Mouse (Mus musculus) neutrophil, adult 5-6 weeks (primary cell): ENCODE data around the gene Tex12. TPM values are rescaled to one million over a fixed set of nuclear protein-coding genes. Genes with fewer than 3 reads are reported as not detected.

Experiments used
- ATAC-seq: fragments of 151-379, 151-347 bp; 2 replicates; pipeline ENCODE4 v1.8.0; 2017; ENCODE audit warnings: mild to moderate bottlenecking, moderate TSS enrichment; ENCODE audit not compliant: insufficient number of reproducible peaks, poor library complexity, low FRiP score, severe bottlenecking; ENCODE audit errors: extremely low read depth
- total RNA-seq: library from RNA; stranded (forward); fragments of 200-1000 nt; gene quantifications from 2 replicates; pipeline ENCODE4 v1.2.3, GENCODE M21; 2017

Gene Tex12
- total RNA-seq, 1 experiment from 2014 or later, result not detected

- no peak for ATAC-seq
Measured at GRCm38 (mm10) chr9:50565940-50566339, 4.8 kb upstream of the Tex12 start.

- no peak for ATAC-seq
Measured at GRCm38 (mm10) chr9:50565173-50565572, 4.0 kb upstream of the Tex12 start.

GRCm38 (mm10) chr9:50561918-50562360 is 814 bp upstream of the Tex12 start:
- no peak for ATAC-seq

GRCm38 (mm10) chr9:50555094-50555446 is 6.1 kb downstream of the Tex12 start, which contains the start of gene Bco2:
Gene Bco2 (minus strand): TSS chr9:50555181.
- ATAC-seq, result no peak

- peak; percentile 80 for ATAC-seq
Measured at GRCm38 (mm10) chr9:50554241-50555093, 6.7 kb downstream of the Tex12 start, which contains the start of gene Il18. Gene Il18 (plus strand): TSS chr9:50554827.

- peak; percentile 17; the same call in 1 of the 2 replicates for ATAC-seq
Measured at GRCm38 (mm10) chr9:50553547-50553946, 7.6 kb downstream of the Tex12 start.

GRCm38 (mm10) chr9:50552206-50552605 is 8.9 kb downstream of the Tex12 start:
- no peak for ATAC-seq

GRCm38 (mm10) chr9:50548936-50549335 is 12.2 kb downstream of the Tex12 start:
- ATAC-seq, result no peak

GRCm38 (mm10) chr9:50547859-50548478 is 13.2 kb downstream of the Tex12 start:
- ATAC-seq, result peak; percentile 93

GRCm38 (mm10) chr9:50542401-50542800 is 18.7 kb downstream of the Tex12 start:
- ATAC-seq, result no peak

- 0 out of 2 replicates have a peak, but pooled peaks have one; percentile 44 for ATAC-seq
Measured at GRCm38 (mm10) chr9:50540170-50540569, 21.0 kb downstream of the Tex12 start.

GRCm38 (mm10) chr9:50537295-50537694 is 23.8 kb downstream of the Tex12 start:
- ATAC-seq, result no peak

- no peak for ATAC-seq
Measured at GRCm38 (mm10) chr9:50536603-50537135, 24.5 kb downstream of the Tex12 start.

- no peak for ATAC-seq
Measured at GRCm38 (mm10) chr9:50535930-50536329, 25.2 kb downstream of the Tex12 start.

GRCm38 (mm10) chr9:50533791-50534190 is 27.3 kb downstream of the Tex12 start:
- no peak for ATAC-seq

GRCm38 (mm10) chr9:50533328-50533727 is 27.8 kb downstream of the Tex12 start:
- ATAC-seq, result peak; percentile 52

- ATAC-seq, result no peak
Measured at GRCm38 (mm10) chr9:50530890-50531289, 30.2 kb downstream of the Tex12 start.

GRCm38 (mm10) chr9:50528293-50528892 is 32.7 kb downstream of the Tex12 start, which contains the start of gene Pts:
Gene Pts (minus strand): TSS chr9:50528724.
- ATAC-seq, result peak; percentile 88

- no peak; the same call in 1 of the 2 replicates for ATAC-seq
Measured at GRCm38 (mm10) chr9:50527860-50528259, 33.3 kb downstream of the Tex12 start.
